Mouse (Mus musculus) liver, embryonic 12.5 days (tissue): ENCODE data around the gene Ghitm. TPM values are rescaled to one million over a fixed set of nuclear protein-coding genes. Genes with fewer than 3 reads are reported as not detected.

Experiments
- ATAC-seq: fragments of 200-750 bp; cut with Nextera tagmentation; 2 replicates; pipeline ENCODE4 v1.8.0; 2017; ENCODE audit warnings: moderate number of reproducible peaks, mild to moderate bottlenecking, moderate library complexity
- H3K27ac ChIP-seq: fragments of 300-500 bp; sonication (generic); 2 replicates; pipeline ENCODE4 v1.5.1; 2016; ENCODE audit warnings: mild to moderate bottlenecking
- H3K27me3 ChIP-seq: fragments of 300-500 bp; sonication (generic); replicated peaks from 2 replicates; pipeline ENCODE4 v1.6.1; 2016; ENCODE audit warnings: mild to moderate bottlenecking, moderate library complexity
- H3K36me3 ChIP-seq: fragments of 300-500 bp; sonication (generic); 2 replicates; pipeline ENCODE4 v1.6.1; 2016; ENCODE audit warnings: mild to moderate bottlenecking, moderate library complexity
- H3K4me1 ChIP-seq: fragments of 300-500 bp; sonication (generic); 2 replicates; pipeline ENCODE4 v1.6.1; 2016
- H3K4me2 ChIP-seq: fragments of 300-500 bp; sonication (generic); 2 replicates; pipeline ENCODE4 v1.6.1; 2016; ENCODE audit warnings: mild to moderate bottlenecking, moderate library complexity
- H3K4me3 ChIP-seq: fragments of 300-500 bp; sonication (generic); 2 replicates; pipeline ENCODE4 v1.5.1; 2016; ENCODE audit warnings: mild to moderate bottlenecking, moderate library complexity
- H3K9ac ChIP-seq: fragments of 300-500 bp; sonication (generic); 2 replicates; pipeline ENCODE4 v1.6.1; 2016; ENCODE audit warnings: mild to moderate bottlenecking, moderate library complexity
- H3K9me3 ChIP-seq: fragments of 300-500 bp; sonication (generic); replicated peaks from 2 replicates; pipeline ENCODE4 v1.6.1; 2016; ENCODE audit warnings: mild to moderate bottlenecking, moderate library complexity
- WGBS: fragments of 180-500 bp; shearing (Covaris S2); methylation state at CpG from one replicate; pipeline ENCODE4 v1.1.7; 2016; ENCODE audit not compliant: insufficient replicate concordance; 5-methylcytosine and 5-hydroxymethylcytosine counted together
- polyA plus RNA-seq: library from polyadenylated mRNA; unstranded; fragments of >200 nt; fragmentation: Nextera tagmentation; extraction: Ambion mirVana; gene quantifications from 2 replicates; pipeline ENCODE4 v1.2.1, GENCODE M21; 2016

The Ghitm gene
- polyA plus RNA-seq, 1 experiment from 2014 or later = 253 TPM

DNA sequence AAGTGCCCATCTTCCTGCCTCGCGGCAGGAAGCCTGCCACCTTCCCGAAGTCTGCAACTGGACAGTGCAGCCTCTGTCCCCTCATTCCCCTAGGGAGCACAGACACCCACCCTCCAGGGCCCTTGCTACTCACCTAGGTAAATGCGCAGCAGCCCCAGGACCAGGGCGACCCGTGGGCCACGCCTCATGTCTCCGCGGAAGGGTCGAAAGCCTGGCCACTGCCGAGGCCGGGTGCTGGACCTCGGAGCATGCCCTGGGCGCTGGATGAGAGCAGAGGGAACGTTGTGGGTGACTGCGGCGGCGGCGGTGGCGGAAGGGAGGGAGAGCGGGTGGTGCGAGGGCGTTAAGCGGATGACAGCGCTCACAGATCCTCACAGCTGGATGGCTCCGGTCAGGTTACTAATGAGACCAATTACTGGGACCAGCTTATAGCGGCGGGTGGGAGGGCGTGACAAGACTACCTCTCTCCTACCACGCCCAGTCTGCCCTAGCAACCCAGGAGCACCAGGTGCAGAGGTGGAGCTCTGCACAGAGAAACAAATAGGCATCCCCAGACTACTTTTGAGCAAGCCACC is 37.0 kb downstream of the Ghitm start, which contains the start of gene Cdhr1:
Gene Cdhr1 (minus strand): TSS at position 392 of the 575 bp plus-strand sequence.
- Histone ChIP-seq H3K4me1 (no peaks in the 10 kb centered on the region), H3K36me3 (no peaks in the 10 kb centered on the region), H3K4me2 (peak within 1 kb of the TSS; percentile 43), H3K27ac (no peak within 1 kb of the TSS), H3K9me3 (no peaks in the 10 kb centered on the region), H3K27me3 (peaks cover 54% of the 10 kb centered on the region), H3K9ac (no peak within 1 kb of the TSS), H3K4me3 (no peak within 1 kb of the TSS; the same call in 1 of the 2 replicates)
- 2% methylated on average over 26 of the region's 30 CpGs for WGBS
- no peak for ATAC-seq

- H3K9ac ChIP-seq = no peak overlapping the region
- no peaks in the 10 kb centered on the region for H3K36me3 ChIP-seq
- H3K9me3 ChIP-seq = no peaks in the 10 kb centered on the region
- H3K4me2 ChIP-seq = no peak overlapping the region
- no peak for ATAC-seq
- 67% methylated on average over 4 of the region's 4 CpGs for WGBS
- peaks cover 46% of the 10 kb centered on the region for H3K27me3 ChIP-seq
- H3K4me1 ChIP-seq = no peaks in the 10 kb centered on the region
- no peak overlapping the region for H3K4me3 ChIP-seq
- no peak overlapping the region for H3K27ac ChIP-seq
Measured at GRCm38 (mm10) chr14:37095556-37095955, 39.5 kb downstream of the Ghitm start.

GRCm38 (mm10) chr14:37094436-37094835 is 40.6 kb downstream of the Ghitm start:
- H3K4me3 ChIP-seq = no peak overlapping the region
- no peak overlapping the region for H3K9ac ChIP-seq
- peaks cover 41% of the 10 kb centered on the region for H3K27me3 ChIP-seq
- H3K36me3 ChIP-seq = no peaks in the 10 kb centered on the region
- H3K27ac ChIP-seq = no peak overlapping the region
- ATAC-seq = no peak
- WGBS = 70% methylated on average over 6 of the region's 6 CpGs
- no peaks in the 10 kb centered on the region for H3K4me1 ChIP-seq
- H3K4me2 ChIP-seq = no peak overlapping the region
- no peaks in the 10 kb centered on the region for H3K9me3 ChIP-seq

DNA sequence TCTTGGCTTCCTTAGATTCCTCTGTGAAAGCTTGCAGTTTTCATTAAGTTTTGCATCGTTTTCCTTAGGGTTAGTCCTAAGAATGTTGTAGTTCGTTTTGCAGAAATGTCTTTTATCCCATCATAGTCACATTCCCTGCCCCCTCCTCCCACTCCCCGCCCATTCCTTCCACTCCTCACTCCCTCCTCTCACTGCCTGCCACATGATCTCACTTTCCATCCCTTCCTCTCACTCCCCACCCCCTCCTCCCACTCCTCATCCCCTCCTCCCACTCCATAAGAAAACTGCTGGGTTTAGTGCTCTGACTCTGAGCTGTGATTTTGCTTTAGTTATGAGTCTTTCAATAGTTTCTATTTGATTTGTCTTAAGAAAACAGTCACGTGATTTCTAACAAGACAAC is 51.3 kb downstream of the Ghitm start:
- no peak for ATAC-seq
- WGBS = 24% methylated on average over 4 of the region's 4 CpGs
- Histone ChIP-seq H3K27ac (no peak overlapping the region), H3K27me3 (no peaks in the 10 kb centered on the region), H3K9me3 (no peaks in the 10 kb centered on the region), H3K4me1 (no peaks in the 10 kb centered on the region), H3K9ac (no peak overlapping the region), H3K36me3 (no peaks in the 10 kb centered on the region), H3K4me3 (no peak overlapping the region), H3K4me2 (no peak overlapping the region)

DNA sequence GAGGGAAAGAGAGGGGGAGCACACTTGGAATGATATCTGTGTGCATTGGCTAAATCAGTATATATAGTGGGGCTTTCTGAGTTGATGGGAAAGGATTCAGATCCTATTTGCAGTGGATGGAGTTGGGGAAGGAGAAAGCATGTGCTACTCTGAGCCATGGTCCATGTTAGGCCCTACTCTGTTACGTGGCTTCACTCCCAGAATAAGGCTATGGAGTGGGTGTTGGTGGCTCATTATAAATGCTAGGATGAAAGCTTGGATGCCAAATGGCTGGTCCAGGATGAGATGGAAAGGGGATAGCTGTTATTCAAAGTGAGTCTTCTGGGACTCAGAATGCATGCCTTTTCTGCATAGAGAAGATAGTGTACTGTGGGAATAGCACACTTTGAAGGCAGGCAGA is 54.3 kb downstream of the Ghitm start:
- ATAC-seq = no peak
- H3K9ac ChIP-seq = no peak overlapping the region
- no peaks in the 10 kb centered on the region for H3K27me3 ChIP-seq
- H3K4me2 ChIP-seq = no peak overlapping the region
- no peak overlapping the region for H3K4me3 ChIP-seq
- H3K9me3 ChIP-seq = no peaks in the 10 kb centered on the region
- WGBS = 58% methylated on average over 1 of the region's 1 CpGs
- no peaks in the 10 kb centered on the region for H3K36me3 ChIP-seq
- no peaks in the 10 kb centered on the region for H3K4me1 ChIP-seq
- no peak overlapping the region for H3K27ac ChIP-seq

Other genes starting within 250 kb of the Ghitm start
- gene Ccser2, start 166.5 kb downstream of the Ghitm start, polyA plus RNA-seq = 6.5 and 7.6 TPM in 2 replicates
- gene Rgr, start 86.3 kb downstream of the Ghitm start, polyA plus RNA-seq = not detected in 2 replicates
- not detected in 2 replicates for gene Lrit1, start 80.4 kb downstream of the Ghitm start, polyA plus RNA-seq
- not detected in 2 replicates for gene Lrit2, start 67.3 kb downstream of the Ghitm start, polyA plus RNA-seq
- gene Cdhr1, start 36.9 kb downstream of the Ghitm start, polyA plus RNA-seq = not detected in 2 replicates
- not detected in 2 replicates for gene 2610528A11Rik, start 21.2 kb downstream of the Ghitm start, polyA plus RNA-seq